Mouse (Mus musculus): Measurements from ENCODE around the gene Inpp5f.

- TF ChIP-seq TAL1 (conservative IDR thresholded peaks at IDR 0.05; ENCODE audit: low read depth, low read length) (no peak), CTCF (IDR thresholded peaks at IDR 0.05; ENCODE audit: low read depth, low read length) (no peak), GATA1 (IDR thresholded peaks at IDR 0.05; ENCODE audit: borderline replicate concordance, low read length) (no peak), POLR2AphosphoS5 (IDR thresholded peaks at IDR 0.05; ENCODE audit: insufficient replicate concordance, low read depth, low read length) (no peak), GATA2 (IDR thresholded peaks at IDR 0.05; ENCODE audit: borderline replicate concordance, low read depth, low read length) (no peak)
Measured at GRCm38 (mm10) chr7:128717991-128718390, 106.9 kb downstream of the Inpp5f start.

All from G1E (cell line).